In genomic region chr8:111881591-111881990, GRCm38 (mm10) we compare ENCODE assay signal across 9 mouse cellular contexts. TPM values are rescaled to one million over a fixed set of nuclear protein-coding genes. Genes with fewer than 3 reads are reported as not detected.
DNase-seq lines count a peak whose midpoint lies in the region; ATAC-seq and TF ChIP-seq lines count a peak whose summit lies in the region.
"Had no signal": no experiment of that assay in that cellular context is flagged by ENCODE, and none has a peak within 500 bp of the region (broad histone marks: within the 10 kb centered on the region; RNA-seq: fewer than 3 reads in every experiment).

No protein-coding gene starts in this region.

- DNase-seq in hindbrain, embryonic 14.5 days (ENCODE audit: low spot score), result peak; percentile 75
- peak; percentile 67 for DNase-seq in R1 (ENCODE audit: low read depth, low spot score)
- DNase-seq in cerebellum, postnatal 14 days, result peak; percentile 77 to 81
- peak; percentile 50 for DNase-seq in kidney, adult 2 months
- peak; percentile 44 for DNase-seq in thymus, postnatal 25 days

- no peaks in the 10 kb centered on the region for H3K79me3 ChIP-seq in C2C12 (ENCODE audit: low read depth)

- peak; percentile 81 for TF ChIP-seq CTCF in C2C12 (IDR thresholded peaks at IDR 0.05; ENCODE audit: control insufficient read depth, insufficient read depth, insufficient read length)
- TF ChIP-seq CTCF in kidney, adult 2 months (conservative IDR thresholded peaks at IDR 0.05; ENCODE audit: insufficient read depth, insufficient read length, low read depth, low read length), result peak; percentile 91

- H3ac ChIP-seq in C2C12 (ENCODE audit: control insufficient read depth, insufficient read length, low read depth), result no peak overlapping the region

- H3K4me1 ChIP-seq in hindbrain, embryonic 14.5 days (replicated peaks; ENCODE audit: control insufficient read depth, insufficient read depth, low read length), result no peaks in the 10 kb centered on the region
- H3K4me1 ChIP-seq in hindbrain, embryonic 16.5 days (ENCODE audit: control insufficient read depth, insufficient read depth, low read depth, low read length), result no peaks in the 10 kb centered on the region
- H3K4me1 ChIP-seq in kidney, adult 2 months (ENCODE audit: control insufficient read depth, insufficient read depth, low read length), result no peaks in the 10 kb centered on the region

- no peak overlapping the region for H3K9ac ChIP-seq in hindbrain, embryonic 14.5 days
- no peak overlapping the region for H3K9ac ChIP-seq in hindbrain, embryonic 16.5 days (ENCODE audit: low read depth, low read length)

- no peak overlapping the region for H3K27ac ChIP-seq in hindbrain, embryonic 14.5 days
- H3K27ac ChIP-seq in hindbrain, embryonic 16.5 days (ENCODE audit: low read depth, low read length), result no peak overlapping the region
- no peak overlapping the region for H3K27ac ChIP-seq in kidney, adult 2 months (ENCODE audit: insufficient read depth, low read depth, low read length)

- no peak for ATAC-seq in hindbrain, embryonic 14.5 days (ENCODE audit: low FRiP score)
- no peak for ATAC-seq in hindbrain, embryonic 16.5 days
- peak; percentile 82 for ATAC-seq in megakaryocyte progenitor cell, adult 5-6 weeks (replicated peaks; ENCODE audit: poor library complexity)

- no peaks in the 10 kb centered on the region for H3K27me3 ChIP-seq in hindbrain, embryonic 14.5 days (ENCODE audit: control insufficient read depth, insufficient read depth, low read length)
- H3K27me3 ChIP-seq in hindbrain, embryonic 16.5 days (replicated peaks; ENCODE audit: control insufficient read depth, insufficient read depth, low read length), result no peaks in the 10 kb centered on the region
- no peaks in the 10 kb centered on the region for H3K27me3 ChIP-seq in C2C12 (ENCODE audit: control insufficient read depth, insufficient read depth, insufficient read length)
- no peaks in the 10 kb centered on the region for H3K27me3 ChIP-seq in kidney, adult 2 months (replicated peaks; ENCODE audit: control insufficient read depth, insufficient read depth, low read length)

- WGBS in hindbrain, embryonic 14.5 days, result 3% methylated on average over 2 of the region's 2 CpGs
- WGBS in hindbrain, embryonic 16.5 days, result 3% methylated on average over 2 of the region's 2 CpGs
- WGBS in kidney, adult 2 months, result 0% methylated on average over 2 of the region's 2 CpGs

- no peaks in the 10 kb centered on the region for H3K36me3 ChIP-seq in hindbrain, embryonic 14.5 days (replicated peaks; ENCODE audit: control insufficient read depth, insufficient read depth)
- no peaks in the 10 kb centered on the region for H3K36me3 ChIP-seq in hindbrain, embryonic 16.5 days (ENCODE audit: control insufficient read depth, insufficient read depth, low read length)
- H3K36me3 ChIP-seq in C2C12 (ENCODE audit: control insufficient read depth, insufficient read depth), result no peaks in the 10 kb centered on the region
- H3K36me3 ChIP-seq in kidney, adult 2 months (ENCODE audit: control insufficient read depth, insufficient read depth, low read length), result no peaks in the 10 kb centered on the region

- no peaks in the 10 kb centered on the region for H3K9me3 ChIP-seq in hindbrain, embryonic 14.5 days (ENCODE audit: control insufficient read depth, low read length)
- H3K9me3 ChIP-seq in hindbrain, embryonic 16.5 days (ENCODE audit: control insufficient read depth, low read length), result no peaks in the 10 kb centered on the region

- H3K4me3 ChIP-seq in hindbrain, embryonic 14.5 days (replicated peaks; ENCODE audit: low read length), result no peak overlapping the region
- H3K4me3 ChIP-seq in hindbrain, embryonic 16.5 days (ENCODE audit: low read length), result no peak overlapping the region
- no peak overlapping the region for H3K4me3 ChIP-seq in C2C12 (ENCODE audit: insufficient read depth, poor library complexity, severe bottlenecking)
- no peak overlapping the region for H3K4me3 ChIP-seq in kidney, adult 2 months (ENCODE audit: insufficient read depth, low read depth, low read length)
- H3K4me3 ChIP-seq: erythroblast, embryonic 14.5 days had no signal

- H3K4me2 ChIP-seq in hindbrain, embryonic 14.5 days (replicated peaks), result no peak overlapping the region
- H3K4me2 ChIP-seq in hindbrain, embryonic 16.5 days (ENCODE audit: low read length), result no peak overlapping the region

- no peak for TF ChIP-seq POLR2A in kidney, adult 2 months (IDR thresholded peaks at IDR 0.05; ENCODE audit: low read depth, low read length)

- H3K79me2 ChIP-seq in C2C12 (ENCODE audit: control insufficient read depth, insufficient read depth), result no peaks in the 10 kb centered on the region

TF ChIP-seq in C2C12, 6 proteins besides CTCF, POLR2A, EP300 and RAD21:
- TF ChIP-seq FOSL1 (IDR thresholded peaks at IDR 0.05; ENCODE audit: insufficient read depth, low read length, poor library complexity, severe bottlenecking), result no peak
- TF ChIP-seq USF1 (IDR thresholded peaks at IDR 0.05; ENCODE audit: low read depth), result no peak
- no peak for TF ChIP-seq MAX (IDR thresholded peaks at IDR 0.05)
- TF ChIP-seq MYOD1 (IDR thresholded peaks at IDR 0.05; ENCODE audit: control insufficient read depth, insufficient read length, low read depth), result no peak
- no peak for TF ChIP-seq CEBPB (IDR thresholded peaks at IDR 0.05; ENCODE audit: low read depth)
- TF ChIP-seq MYOG (IDR thresholded peaks at IDR 0.05; ENCODE audit: control insufficient read depth, extremely low read depth, insufficient read length), result no peak

RNA-seq across cellular contexts. Expression of gene Tmem170, which starts 5.0 kb away (rescaled TPM):
- polyA plus RNA-seq in hindbrain, embryonic 14.5 days (2014; fragmentation: Nextera tagmentation; extraction: Ambion mirVana), result 2.8 and 3.7 TPM in 2 replicates
- polyA plus RNA-seq in hindbrain, embryonic 16.5 days (2015; fragmentation: Nextera tagmentation; extraction: Ambion mirVana), result 3.6 and 4.2 TPM in 2 replicates
- polyA plus RNA-seq in C2C12 (2012; fragmentation: generic; extraction: Trizol), result 1.1 TPM
- 6.0 and 6.9 TPM in 2 replicates for polyA plus RNA-seq in kidney, adult 2 months (2012; rRNA removed)
- total RNA-seq in megakaryocyte progenitor cell, adult 5-6 weeks (2015), result 1.8 and 3.8 TPM in 2 replicates
- 0.78 and 0.87 TPM in 2 replicates for total RNA-seq in megakaryocyte progenitor cell, adult 5-6 weeks (2017)

RNA-seq across cellular contexts. Expression of gene Cfdp1, which starts 27.5 kb away (rescaled TPM):
- polyA plus RNA-seq in hindbrain, embryonic 14.5 days (2014; fragmentation: Nextera tagmentation; extraction: Ambion mirVana), result 155 and 172 TPM in 2 replicates
- polyA plus RNA-seq in hindbrain, embryonic 16.5 days (2015; fragmentation: Nextera tagmentation; extraction: Ambion mirVana), result 202 and 210 TPM in 2 replicates
- polyA plus RNA-seq in C2C12 (2012; fragmentation: generic; extraction: Trizol), result 58.8 TPM
- 7.2 and 12.5 TPM in 2 replicates for polyA plus RNA-seq in kidney, adult 2 months (2012; rRNA removed)
- total RNA-seq in megakaryocyte progenitor cell, adult 5-6 weeks (2015), result 147 and 168 TPM in 2 replicates
- total RNA-seq in megakaryocyte progenitor cell, adult 5-6 weeks (2017), result 176 and 251 TPM in 2 replicates

RNA-seq across cellular contexts. Expression of gene Chst5, which starts 28.7 kb away (rescaled TPM):
- polyA plus RNA-seq in hindbrain, embryonic 14.5 days (2014; fragmentation: Nextera tagmentation; extraction: Ambion mirVana), result 2.7 and 4.3 TPM in 2 replicates
- 4.4 and 4.9 TPM in 2 replicates for polyA plus RNA-seq in hindbrain, embryonic 16.5 days (2015; fragmentation: Nextera tagmentation; extraction: Ambion mirVana)
- polyA plus RNA-seq in C2C12 (2012; fragmentation: generic; extraction: Trizol), result not detected
- polyA plus RNA-seq in kidney, adult 2 months (2012; rRNA removed), result 0.06 TPM in 1 of 2 replicates, not detected in the other
- total RNA-seq in megakaryocyte progenitor cell, adult 5-6 weeks (2015), result not detected in 2 replicates
- not detected in 2 replicates for total RNA-seq in megakaryocyte progenitor cell, adult 5-6 weeks (2017)
- polyA plus RNA-seq: erythroblast, embryonic 14.5 days had no signal

RNA-seq across cellular contexts. Expression of gene Tmem231, which starts 52.1 kb away (rescaled TPM):
- 15.3 and 19.6 TPM in 2 replicates for polyA plus RNA-seq in hindbrain, embryonic 14.5 days (2014; fragmentation: Nextera tagmentation; extraction: Ambion mirVana)
- polyA plus RNA-seq in hindbrain, embryonic 16.5 days (2015; fragmentation: Nextera tagmentation; extraction: Ambion mirVana), result 19.5 and 21.3 TPM in 2 replicates
- polyA plus RNA-seq in C2C12 (2012; fragmentation: generic; extraction: Trizol), result 2.2 TPM
- polyA plus RNA-seq in kidney, adult 2 months (2012; rRNA removed), result 11.2 and 13.6 TPM in 2 replicates
- total RNA-seq in megakaryocyte progenitor cell, adult 5-6 weeks (2015), result 0.37 and 0.91 TPM in 2 replicates
- 0.68 and 0.79 TPM in 2 replicates for total RNA-seq in megakaryocyte progenitor cell, adult 5-6 weeks (2017)

RNA-seq across cellular contexts. Expression of gene Gabarapl2, which starts 58.9 kb away (rescaled TPM):
- polyA plus RNA-seq in hindbrain, embryonic 14.5 days (2014; fragmentation: Nextera tagmentation; extraction: Ambion mirVana), result 454 and 472 TPM in 2 replicates
- polyA plus RNA-seq in hindbrain, embryonic 16.5 days (2015; fragmentation: Nextera tagmentation; extraction: Ambion mirVana), result 422 and 469 TPM in 2 replicates
- polyA plus RNA-seq in C2C12 (2012; fragmentation: generic; extraction: Trizol), result 44.6 TPM
- polyA plus RNA-seq in kidney, adult 2 months (2012; rRNA removed), result 53.3 and 74.1 TPM in 2 replicates
- 42.9 and 52.3 TPM in 2 replicates for total RNA-seq in megakaryocyte progenitor cell, adult 5-6 weeks (2015)
- 28.1 and 28.3 TPM in 2 replicates for total RNA-seq in megakaryocyte progenitor cell, adult 5-6 weeks (2017)
